Mouse (Mus musculus) erythroblast, embryonic 14.5 days (primary cell): Measurements from ENCODE around the gene Tpte.

ENCODE experiments used
- GATA1 ChIP-seq: IDR thresholded peaks from 2 replicates; pipeline ENCODE4 v1.6.1; 2012; ENCODE audit warnings: low read length, inconsistent platforms, mixed read lengths
- TAL1 ChIP-seq: IDR thresholded peaks from 3 replicates; pipeline ENCODE4 v1.6.1; 2012; ENCODE audit warnings: low read length, inconsistent platforms, mixed read lengths

DNA sequence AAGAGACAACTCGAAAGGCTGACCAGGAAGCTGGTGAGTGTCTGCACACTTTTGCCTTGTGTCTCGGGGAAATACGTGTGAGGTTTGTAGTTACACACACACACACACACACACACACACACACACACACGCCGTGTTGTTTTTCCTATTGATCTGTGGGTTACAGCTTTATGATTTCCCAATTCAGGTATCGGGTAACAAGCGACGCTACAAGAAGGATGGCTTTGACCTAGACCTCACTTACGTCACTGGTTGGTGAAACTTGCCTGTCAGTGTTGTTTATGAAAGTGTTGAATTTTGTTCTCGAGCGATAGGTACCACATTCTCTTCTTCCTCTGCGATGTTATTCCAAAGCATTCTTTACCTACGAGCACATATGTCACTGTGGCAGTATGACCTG lies 52.2 kb downstream of the Tpte start:
- TF ChIP-seq TAL1 (no peak), GATA1 (no peak)
